Mouse (Mus musculus): ENCODE measurements around the gene Dusp7.

Dusp7 gene

DNA sequence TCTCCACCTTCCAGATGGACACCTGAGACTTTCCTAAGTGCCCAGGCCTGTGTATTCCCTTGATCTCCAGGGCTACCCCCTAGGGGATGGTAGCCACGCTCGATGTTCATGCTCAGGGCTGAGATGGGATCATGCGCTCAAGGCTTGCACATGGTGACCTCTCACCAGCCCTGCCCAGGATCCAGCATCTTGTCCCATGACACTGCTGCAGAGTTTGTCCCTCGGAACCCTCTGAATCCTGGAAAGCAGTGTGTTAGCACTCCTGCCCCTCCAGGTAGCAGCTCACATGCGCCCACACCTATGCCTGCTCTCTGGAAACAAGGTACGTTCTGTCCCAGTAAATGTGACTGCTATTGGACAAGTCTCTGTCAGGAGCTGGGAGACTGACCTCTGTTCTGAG lies 13.6 kb upstream of the Dusp7 start:
- no peak for DNase-seq (ENCODE audit: low read depth)

DNA sequence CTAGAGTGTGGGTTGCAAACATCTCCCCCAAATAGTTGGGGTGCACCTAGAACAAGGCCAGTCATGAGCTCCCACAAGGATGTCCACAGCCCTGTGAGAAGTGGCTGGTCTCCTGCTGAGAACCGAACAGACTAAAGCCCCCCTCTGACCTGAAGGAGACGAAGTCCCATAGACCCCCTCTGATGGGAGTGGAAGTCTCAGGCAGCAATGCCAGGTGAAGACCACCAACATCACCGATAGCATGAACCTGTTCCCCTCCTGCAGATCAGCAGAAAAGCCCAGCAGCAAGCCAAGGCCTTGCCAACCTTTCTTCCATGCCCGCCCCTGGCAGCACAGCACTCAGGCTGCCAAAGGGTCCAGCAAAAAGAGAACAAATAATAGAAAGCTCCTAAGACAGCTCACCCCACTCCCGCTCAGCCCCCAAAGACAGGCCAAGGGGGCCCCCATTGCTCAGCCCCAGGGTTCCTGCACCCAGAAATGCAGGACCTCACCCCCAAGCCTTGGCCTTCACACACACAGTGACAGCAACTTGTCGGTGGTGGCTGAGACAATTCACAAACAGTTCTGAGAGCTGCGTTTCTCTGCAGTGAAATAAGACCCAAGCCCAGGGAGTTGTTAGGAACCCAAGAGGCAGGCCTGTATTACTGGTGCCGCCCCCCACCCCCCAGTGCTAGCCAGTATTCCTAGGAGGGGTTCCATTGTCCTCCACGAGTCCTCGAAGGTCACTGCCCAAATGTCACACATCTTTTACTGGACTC lies 13.0 kb upstream of the Dusp7 start:
- DNase-seq (ENCODE audit: low read depth), result no peak

DNA sequence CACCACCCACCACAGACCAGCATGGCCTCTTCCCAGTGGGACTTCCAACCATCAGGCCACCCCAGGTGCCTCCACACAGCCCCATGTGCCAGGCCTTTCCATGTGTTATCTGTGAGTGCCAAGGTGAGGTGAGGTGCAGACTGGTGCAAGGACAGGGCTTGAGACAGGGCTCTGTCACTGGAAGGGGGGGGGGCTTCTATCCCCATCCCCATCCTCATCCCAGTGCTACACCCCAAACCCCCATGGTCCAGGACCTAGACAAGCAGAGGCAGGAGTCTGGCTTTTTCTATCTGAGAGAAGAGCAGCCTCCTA lies 12.5 kb upstream of the Dusp7 start:
- DNase-seq (ENCODE audit: low read depth), result no peak

DNA sequence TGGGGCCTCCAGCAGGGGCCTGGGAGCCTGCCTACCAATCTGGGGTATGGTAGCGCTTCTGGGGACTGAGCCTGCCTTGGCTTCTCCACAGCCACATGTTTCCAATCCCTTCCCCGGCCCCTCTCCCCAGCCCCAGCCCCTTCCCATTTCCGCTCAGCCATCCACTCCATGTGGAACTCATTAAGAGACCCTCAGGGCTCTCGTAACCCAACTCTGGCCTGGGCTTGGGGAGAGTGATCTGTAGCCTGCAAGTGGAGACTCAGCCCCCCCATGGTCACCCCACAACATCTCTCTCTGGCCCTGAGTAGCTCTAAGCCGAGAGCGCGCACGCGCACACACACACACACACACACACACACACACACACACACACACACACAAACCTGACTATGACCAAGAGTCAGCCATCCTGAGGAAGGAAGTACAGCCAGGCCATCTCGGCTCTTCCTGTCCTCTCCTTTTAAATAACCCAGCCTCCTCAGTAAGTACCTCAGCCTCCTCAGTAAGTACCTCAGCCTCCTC lies 12.0 kb upstream of the Dusp7 start:
- DNase-seq (ENCODE audit: low read depth), result no peak

DNA sequence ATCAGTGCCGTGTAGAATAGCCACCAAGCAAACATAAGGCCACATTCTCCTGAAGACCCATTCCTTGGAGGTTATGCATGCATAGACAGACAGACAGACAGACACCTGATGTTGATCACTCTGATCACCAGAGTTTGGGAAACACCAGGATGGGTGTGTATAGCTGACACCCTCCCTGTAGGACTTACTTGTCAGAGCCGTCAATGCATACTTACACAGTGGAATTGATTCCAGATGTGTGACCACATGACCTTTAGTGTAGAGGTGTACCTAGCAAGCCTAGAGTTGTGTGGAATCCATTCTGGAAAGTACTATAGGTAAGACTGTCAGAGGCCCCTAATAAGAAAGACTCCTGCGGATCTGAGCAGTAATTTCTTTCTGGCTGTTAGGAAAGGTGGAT lies 11.3 kb upstream of the Dusp7 start:
- no peak for DNase-seq (ENCODE audit: low read depth)

DNA sequence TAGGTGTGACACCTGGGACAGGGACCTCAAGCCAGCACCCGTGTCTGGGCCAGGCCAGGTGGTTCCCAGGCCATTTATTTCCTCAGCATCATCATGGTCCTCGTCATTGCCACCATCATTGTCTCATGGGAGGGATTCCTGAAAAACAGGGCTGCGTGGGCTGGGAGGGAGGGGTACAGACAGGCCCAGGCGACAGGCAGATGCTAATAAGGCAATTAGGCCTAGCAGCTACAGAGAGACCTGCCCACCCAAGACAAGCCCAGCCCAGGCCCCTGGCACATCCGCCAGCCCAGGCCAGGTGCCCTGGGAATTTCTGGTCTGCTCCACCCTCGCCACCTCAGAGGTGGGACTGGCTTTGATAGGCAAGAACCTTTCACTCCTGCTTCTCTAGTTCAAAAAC lies 9.1 kb upstream of the Dusp7 start:
- DNase-seq (ENCODE audit: low read depth), result no peak

DNA sequence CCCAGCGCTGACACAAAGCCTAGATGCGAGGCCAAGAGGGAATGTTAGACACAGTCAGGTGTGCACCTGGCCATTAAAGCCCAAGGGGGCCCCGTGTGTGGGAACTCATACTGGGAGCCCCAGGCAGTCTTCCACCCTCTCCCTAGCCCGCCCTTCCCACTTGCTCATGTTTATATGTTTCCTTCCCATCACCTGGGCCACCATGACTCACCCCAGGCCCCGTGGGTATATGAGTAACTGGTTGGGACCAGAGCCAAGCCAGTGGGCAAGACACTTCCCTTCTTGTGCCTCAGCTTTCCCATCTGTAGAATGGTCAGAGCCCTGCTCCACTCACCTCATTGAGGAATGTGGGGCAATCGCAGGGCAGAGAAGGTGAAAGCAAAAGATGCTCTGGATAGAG lies 7.3 kb upstream of the Dusp7 start:
- DNase-seq (ENCODE audit: low read depth), result peak; percentile 89

DNA sequence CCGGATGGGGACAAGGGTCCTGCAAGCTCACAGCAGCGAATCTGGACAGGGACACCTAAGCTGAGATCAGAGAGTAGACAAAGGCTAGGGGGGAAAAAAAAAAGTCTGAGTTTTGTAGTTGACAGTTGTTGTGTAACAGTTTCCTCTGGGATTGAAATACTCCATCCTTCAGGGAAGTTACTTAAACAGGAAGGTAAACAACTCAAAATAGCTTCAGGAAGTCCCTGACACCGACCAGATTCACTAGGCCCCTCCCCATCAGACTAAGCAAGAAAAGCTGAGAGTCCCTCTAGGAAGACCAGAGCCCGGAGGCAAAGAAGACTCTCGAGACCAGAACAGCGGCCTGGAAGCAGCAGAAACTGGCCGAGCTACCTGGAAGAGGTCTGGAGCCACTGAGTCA lies 3.1 kb upstream of the Dusp7 start:
- DNase-seq (ENCODE audit: low read depth), result no peak

DNA sequence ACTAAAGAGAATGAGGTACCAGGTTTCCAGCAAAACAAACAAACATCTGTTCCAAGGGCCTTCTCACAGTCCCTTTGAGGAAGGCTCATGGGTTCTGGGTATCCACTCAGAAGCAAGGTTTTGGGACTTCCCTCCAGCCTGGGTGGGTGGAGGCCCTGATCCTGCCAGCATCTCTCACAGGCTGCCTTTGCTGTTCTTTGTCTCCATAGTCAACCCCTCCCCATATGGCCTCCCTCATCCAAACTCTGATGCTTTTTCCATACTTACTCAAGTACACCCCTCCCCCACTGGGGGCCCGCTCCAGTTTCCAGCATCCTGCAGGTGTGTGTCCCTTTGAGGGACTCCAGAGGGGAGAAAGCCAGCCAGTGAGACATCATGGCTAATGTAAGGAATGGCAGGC lies 2.2 kb upstream of the Dusp7 start:
- no peak for DNase-seq (ENCODE audit: low read depth)

DNA sequence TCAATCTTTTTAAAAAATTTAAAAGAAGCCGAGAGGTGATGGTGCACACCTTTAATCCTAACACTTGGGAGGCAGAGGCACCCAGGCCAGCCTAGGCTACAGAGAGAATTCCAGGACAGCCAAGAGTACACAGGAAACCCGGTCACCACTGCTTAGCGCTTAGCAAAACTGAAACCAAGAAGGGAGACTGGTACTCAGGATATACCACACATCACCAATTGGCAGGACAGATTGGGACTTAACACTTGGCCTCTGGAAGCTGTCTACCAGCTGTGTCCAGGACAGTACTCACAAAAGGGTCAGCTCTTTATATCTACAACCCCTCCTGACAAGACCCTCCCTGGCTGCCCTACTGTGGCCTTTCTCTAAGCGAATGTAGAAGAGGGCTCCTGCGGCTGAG lies 1.4 kb upstream of the Dusp7 start:
- peak; percentile 19 for DNase-seq (ENCODE audit: low read depth)

DNA sequence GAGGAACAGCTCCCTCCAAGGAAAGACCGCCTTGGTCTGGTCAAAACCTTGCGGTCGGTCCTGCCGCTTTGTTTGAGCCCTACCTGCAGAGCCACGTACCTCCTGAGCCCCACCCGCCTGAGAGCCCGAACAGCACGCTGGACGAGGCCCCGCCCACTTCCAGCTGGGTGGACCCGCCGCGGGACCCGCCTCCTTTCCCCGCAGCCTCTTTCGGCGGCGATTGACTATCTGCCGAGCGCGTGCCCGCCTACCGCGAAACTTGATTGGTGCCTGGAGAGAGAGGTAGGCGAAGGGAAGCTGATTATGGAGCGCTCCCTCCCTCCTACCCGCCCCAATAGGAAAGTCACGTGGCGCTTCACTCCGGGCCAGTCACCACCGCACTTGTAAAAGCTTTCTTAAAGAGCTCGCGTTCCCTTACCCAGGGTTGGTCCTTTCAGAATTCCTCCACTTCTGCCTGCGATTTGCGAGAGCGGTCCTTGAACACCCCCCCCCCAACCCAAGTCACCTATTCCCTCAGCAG lies 780 bp upstream of the Dusp7 start:
- DNase-seq (ENCODE audit: low read depth), result peak; percentile 98

DNA sequence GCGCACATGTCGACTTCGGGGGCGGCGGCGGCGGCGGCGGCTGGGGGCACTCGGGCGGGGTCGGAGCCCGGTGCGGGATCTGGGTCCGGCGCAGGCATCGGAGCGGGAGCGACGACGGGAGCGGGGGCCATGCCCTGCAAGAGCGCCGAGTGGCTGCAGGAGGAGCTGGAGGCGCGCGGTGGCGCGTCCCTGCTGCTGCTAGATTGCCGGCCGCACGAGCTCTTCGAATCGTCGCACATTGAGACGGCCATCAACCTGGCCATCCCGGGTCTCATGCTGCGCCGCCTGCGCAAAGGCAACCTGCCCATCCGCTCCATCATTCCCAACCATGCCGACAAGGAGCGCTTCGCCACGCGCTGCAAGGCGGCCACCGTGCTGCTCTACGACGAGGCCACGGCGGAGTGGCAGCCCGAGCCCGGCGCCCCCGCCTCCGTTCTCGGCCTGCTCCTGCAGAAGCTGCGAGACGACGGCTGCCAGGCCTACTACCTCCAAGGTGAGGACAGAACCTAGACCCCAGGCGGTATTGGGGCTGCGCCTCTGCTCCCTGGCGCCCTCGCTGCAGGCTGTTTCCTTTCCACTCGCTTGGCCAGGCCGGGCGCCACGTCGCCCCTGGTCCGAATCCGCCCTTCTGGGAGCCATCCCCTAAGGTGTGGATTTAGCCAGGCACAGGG lies 534 bp downstream of the Dusp7 start:
- peak; percentile 82 for DNase-seq (ENCODE audit: low read depth)

DNA sequence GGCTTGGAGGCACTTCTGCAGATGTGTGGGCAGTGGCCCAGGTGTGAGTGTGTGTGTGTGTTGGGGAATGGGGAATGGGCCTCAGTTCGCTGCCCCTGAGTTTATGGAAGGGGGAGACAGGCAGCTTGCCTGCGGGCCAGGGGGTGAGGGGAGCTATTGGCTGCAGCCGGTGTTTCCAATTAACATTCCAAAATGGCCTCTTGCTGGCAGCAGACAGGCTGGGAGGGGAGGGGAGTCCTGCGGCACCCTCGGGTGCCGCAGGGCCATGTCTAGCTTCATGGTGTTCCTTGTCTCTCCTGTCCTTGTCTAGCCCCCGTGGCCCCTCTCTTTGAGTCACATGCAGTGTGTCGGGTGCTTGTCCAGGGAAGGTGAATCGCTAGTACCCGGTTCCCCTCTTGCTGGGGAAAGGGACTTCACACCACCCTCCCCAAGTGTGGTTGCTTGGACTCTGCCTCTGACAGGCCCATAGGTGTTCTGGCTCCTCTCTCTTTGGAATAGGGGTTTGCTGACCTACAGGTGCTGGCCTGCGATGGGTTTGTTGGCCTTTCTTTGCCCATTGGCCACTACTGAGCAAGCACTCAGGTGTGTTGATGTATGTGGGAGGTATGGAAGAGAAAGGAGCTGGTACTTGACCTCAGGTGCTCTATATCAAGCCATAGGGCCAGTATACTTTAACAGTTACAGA lies 1.5 kb downstream of the Dusp7 start:
- peak; percentile 85 for DNase-seq (ENCODE audit: low read depth)

DNA sequence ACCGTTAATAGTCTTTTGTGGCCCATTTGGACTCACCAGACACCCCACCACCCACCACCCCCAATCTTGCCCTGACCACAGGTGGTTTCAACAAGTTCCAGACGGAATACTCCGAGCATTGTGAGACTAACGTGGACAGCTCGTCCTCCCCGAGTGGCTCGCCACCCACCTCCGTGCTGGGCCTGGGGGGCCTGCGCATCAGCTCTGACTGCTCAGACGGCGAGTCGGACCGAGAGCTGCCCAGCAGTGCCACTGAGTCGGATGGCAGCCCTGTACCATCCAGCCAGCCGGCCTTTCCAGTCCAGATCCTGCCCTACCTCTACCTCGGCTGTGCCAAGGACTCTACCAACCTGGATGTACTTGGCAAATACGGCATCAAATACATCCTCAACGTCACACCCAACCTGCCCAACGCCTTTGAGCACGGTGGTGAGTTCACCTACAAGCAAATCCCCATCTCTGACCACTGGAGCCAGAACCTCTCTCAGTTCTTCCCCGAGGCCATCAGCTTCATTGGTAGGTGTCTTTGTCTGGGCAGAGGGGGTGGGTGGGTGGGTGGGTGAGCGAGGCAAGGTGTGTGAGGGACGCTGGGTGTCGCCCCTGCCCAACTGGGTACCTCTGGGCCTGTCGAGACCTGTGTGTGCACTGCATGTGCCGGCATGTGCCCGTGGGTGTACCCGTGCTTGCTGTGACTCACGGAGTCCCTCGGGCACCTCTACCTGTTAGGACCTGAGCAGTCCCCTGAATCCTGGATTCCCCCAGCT lies 2.4 kb downstream of the Dusp7 start:
- DNase-seq (ENCODE audit: low read depth), result no peak

DNA sequence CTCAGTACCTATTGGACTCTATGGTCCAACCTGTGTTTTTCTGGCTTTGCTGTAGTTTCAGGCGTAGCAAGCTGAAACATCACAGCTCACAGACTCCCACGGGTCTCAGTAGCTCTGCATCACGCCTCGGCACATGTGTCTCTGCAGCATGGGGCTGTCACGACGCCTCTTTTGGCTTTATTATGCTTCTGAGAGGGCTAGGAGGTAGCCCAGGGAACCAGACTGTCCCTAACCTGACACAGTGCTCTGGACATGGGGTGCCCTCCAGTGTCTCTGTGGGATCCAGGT lies 2.9 kb downstream of the Dusp7 start:
- no peak for DNase-seq (ENCODE audit: low read depth)

DNA sequence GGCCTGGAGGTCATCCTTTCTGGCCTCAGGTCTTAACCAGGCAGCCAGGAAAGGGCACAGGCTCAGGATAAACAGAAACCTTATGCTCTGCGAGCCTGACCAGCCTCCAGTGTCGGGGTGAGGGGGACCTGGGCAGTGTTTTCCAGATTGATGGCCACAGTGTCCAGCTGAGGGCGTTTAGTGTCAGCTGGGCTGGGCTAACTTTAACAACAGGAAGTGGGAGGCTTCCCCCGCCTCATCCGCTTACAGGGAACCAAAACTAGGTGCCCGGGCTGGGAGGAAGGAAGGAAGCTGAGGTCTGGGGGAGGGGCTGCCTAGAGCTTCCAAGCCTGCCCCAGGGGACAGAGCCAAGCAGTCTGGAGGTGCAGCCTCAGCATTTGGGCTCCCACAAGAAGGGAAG lies 3.3 kb downstream of the Dusp7 start:
- DNase-seq (ENCODE audit: low read depth), result peak; percentile 61

DNA sequence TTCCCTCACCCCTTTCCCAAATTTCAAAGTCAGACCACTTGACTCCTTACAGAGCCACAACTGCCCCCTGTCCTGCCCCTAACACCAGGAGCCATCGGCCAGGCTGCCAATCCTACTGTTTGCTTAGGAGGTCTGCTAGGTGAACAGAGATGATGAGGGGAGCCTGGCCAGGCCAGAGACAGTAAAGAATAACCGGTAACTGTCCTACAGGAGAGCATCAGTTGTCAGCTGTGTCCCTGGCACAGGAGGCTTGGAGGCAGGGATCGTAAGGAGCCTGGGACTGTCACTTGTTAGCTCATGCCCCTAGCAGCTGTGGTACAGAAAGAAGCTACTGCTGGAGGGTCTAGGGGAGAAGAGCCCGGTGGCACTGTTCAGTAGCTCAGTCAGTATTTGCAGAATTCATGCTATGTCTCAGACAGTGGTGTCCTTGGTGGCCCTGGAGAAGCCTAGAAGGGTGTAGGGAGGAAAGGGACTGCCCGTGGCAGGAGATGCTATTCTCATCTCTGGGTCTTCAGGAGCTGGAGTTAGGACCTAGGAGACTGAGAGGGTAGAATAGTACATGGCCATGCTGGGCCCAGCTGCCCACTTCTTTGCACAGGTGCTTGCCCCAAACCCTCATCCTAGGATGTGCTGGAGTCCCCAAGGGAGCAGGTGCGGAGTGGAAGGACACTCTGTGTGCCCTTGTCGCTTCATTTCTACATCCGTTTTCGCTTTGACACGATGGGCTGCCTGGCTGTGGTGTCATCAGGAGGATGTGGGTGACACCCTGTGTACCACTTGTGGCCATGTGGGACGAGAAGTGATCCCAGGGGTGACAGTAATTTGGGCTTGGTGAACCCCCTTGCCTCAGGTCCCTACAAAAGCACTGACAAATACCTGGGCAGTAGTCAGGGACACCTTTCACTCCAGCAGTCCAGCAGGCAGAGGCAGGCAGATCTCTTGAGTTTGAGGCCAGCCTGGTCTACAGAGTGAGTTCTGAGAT lies 4.3 kb downstream of the Dusp7 start:
- DNase-seq (ENCODE audit: low read depth), result no peak

DNA sequence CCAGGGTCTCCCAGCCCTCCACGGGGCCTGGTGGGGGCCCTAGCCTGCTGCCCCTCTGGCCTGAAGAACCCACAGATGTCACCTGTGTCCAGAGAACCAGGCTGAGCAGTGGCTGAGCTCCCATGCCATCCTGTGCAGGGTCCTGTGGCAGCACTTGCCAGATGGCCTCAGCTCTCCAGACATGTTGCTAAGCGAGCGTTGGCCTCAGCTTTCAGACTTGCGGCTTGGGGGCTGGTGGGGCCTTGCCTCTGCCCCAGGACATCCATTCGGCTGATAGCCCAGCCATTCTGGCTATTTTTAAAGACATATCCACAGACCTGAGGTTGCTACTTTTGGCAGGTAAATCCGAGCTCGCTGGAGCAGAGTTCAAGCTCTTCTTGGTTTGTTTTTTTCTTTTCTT lies 5.5 kb downstream of the Dusp7 start:
- no peak for DNase-seq (ENCODE audit: low read depth)

DNA sequence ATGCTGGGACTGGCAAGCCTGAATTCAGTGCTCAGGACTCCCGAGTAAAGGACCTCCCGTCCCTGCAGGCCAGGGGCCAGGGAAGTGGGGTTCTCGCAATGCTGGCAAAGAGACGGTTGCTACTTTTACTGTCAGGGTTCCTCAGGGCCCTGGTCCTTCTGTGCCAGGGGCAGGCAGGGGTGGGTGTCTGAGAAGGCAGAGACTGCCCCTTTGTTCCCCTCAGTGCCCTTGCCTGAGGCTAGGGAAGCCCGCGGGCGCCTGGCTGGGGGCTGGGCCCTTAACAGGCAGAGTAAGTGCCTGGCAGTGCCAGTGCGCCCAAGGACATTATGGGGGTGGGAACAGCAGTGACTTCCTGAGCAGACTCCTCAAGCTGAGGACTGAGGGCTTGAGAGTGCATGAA lies 8.8 kb downstream of the Dusp7 start:
- DNase-seq (ENCODE audit: low read depth), result no peak

DNA sequence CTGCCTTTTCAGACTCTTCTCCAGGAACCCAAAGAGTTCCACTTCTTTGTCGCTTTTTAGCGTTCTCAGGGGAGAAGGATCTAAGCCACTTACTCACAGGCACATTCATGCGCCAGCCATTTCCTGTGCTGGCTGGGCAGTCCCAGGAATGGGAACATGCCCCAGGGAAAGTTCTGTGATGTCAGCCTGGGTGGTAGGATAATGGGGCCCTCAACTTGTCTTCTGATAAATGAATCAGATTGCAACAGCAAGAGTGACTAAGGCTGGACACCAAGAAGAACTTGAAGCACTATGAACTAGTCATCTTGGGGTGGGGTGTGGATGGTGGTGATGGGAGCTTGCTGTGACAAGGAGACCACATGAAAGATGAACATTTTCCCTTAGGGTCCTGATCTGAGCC lies 9.6 kb downstream of the Dusp7 start:
- DNase-seq (ENCODE audit: low read depth), result peak; percentile 55

DNA sequence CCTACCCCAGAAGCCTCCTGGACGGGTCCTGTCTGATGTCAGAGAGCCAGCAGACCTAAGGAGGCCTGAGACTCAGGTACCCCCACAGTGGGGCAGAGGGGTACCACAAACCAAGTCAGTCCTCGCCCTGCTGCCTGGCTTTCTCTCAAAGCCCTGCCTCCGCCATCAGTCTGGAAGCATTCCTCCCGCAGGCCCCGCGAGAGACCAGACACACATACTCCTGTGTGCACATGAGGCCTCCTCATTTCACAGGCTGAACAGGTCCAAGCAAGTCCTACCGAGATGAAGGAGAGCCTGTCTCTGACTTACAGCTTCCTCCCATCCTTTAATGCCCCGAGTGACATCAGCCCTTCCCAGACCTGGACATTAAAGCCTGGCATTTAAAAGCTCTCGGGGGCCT lies 10.3 kb downstream of the Dusp7 start:
- no peak for DNase-seq (ENCODE audit: low read depth)
